Mouse (Mus musculus): ENCODE results near the gene Vmn1r122. TPM values are rescaled to one million over a fixed set of nuclear protein-coding genes. Genes with fewer than 3 reads are reported as not detected.
"Not testable (repeated sequence)": the region's sequence is repeated elsewhere in the genome, so short reads cannot be mapped to it uniquely, and the experiment has no call there.

The Vmn1r122 gene
- total RNA-seq (2014; fragmentation: Nextera tagmentation): not detected in 2 replicates
- not detected in 2 replicates for total RNA-seq (2017)

DNA sequence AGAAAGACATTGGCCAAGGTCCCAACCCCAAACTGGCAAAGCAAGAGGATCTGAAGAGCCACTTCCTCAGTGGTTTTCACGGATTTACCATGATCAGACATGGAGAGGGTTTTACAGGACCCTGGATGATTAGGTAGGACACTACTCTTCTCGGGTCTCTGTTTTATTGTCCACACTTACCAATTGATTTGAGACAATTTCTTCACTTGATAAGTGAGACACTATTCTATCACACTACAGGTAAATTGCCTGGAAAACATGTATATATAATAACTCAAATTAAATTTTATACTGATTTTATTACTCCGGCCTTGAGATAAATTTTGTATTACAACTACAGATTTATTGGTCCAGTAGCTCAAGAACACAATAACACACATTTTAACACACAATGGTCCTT lies at the start of gene Vmn1r122:
TSS of gene Vmn1r122 (minus strand) at position 101 of the 400 bp plus-strand sequence.
- ATAC-seq (replicated peaks; ENCODE audit: poor library complexity, severe bottlenecking): not testable (repeated sequence)

DNA sequence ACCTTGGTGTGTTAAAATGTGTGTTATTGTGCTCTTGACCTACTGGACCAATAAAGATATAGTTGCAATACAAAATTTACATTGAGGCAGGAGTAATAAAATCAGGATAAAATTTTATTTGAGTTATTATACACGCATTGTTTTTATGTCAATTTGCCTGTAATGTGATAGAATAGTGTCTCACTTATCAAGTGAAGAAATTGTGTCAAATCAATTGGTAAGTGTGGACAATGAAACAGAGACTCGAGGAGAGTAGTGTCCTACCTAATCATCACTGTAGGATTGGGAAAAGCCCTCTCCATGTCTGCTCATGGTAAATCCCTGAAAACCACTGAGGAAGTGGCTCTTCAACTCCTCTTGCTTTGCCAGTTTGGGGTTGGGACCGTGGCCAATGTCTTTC lies 28.0 kb upstream of the Vmn1r122 start, which contains the start of gene Vmn1r123:
TSS of gene Vmn1r123 (plus strand) at position 301 of the 400 bp plus-strand sequence.
- ATAC-seq (replicated peaks; ENCODE audit: poor library complexity, severe bottlenecking): not testable (repeated sequence)

DNA sequence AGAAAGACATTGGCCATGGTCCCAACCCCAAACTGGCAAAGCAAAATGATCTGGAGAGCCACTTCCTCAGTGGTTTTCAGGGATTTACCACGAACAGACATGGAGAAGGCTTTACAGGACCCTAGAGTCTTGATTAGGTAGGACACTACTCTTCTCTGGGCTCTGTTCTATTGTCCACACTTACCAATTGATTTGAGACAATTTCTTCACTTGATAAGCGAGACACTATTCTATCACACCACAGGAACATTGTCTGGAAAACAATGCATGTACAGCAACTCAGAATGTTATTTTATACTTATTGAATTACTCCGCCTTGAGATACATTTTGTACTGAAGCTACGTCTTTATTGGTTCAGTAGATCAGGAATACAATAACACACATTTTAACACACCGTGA lies 35.5 kb downstream of the Vmn1r122 start, which contains the start of gene Vmn1r121:
TSS of gene Vmn1r121 (minus strand) at position 101 of the 400 bp plus-strand sequence.
- ATAC-seq (replicated peaks; ENCODE audit: poor library complexity, severe bottlenecking): not testable (repeated sequence)

Other genes starting within 250 kb of the Vmn1r122 start
- gene Vmn1r118, start 221.8 kb downstream of the Vmn1r122 start, total RNA-seq (2014; fragmentation: Nextera tagmentation): not detected in 2 replicates
- gene Vmn1r118, start 221.8 kb downstream of the Vmn1r122 start, total RNA-seq (2017): not detected in 2 replicates
- gene Vmn1r119, start 121.7 kb downstream of the Vmn1r122 start, total RNA-seq (2014; fragmentation: Nextera tagmentation): not detected in 2 replicates
- gene Vmn1r119, start 121.7 kb downstream of the Vmn1r122 start, total RNA-seq (2017): not detected in 2 replicates
- gene Vmn1r120, start 80.3 kb downstream of the Vmn1r122 start, total RNA-seq (2014; fragmentation: Nextera tagmentation): not detected in 2 replicates
- gene Vmn1r120, start 80.3 kb downstream of the Vmn1r122 start, total RNA-seq (2017): not detected in 2 replicates
- not detected in 2 replicates for gene Vmn1r121, start 35.6 kb downstream of the Vmn1r122 start, total RNA-seq (2014; fragmentation: Nextera tagmentation)
- not detected in 2 replicates for gene Vmn1r121, start 35.6 kb downstream of the Vmn1r122 start, total RNA-seq (2017)
- not detected in 2 replicates for gene Vmn1r123, start 28.1 kb upstream of the Vmn1r122 start, total RNA-seq (2014; fragmentation: Nextera tagmentation)
- not detected in 2 replicates for gene Vmn1r123, start 28.1 kb upstream of the Vmn1r122 start, total RNA-seq (2017)
- not detected in 2 replicates for gene Gm5157, start 56.3 kb upstream of the Vmn1r122 start, total RNA-seq (2014; fragmentation: Nextera tagmentation)
- not detected in 2 replicates for gene Gm5157, start 56.3 kb upstream of the Vmn1r122 start, total RNA-seq (2017)
- not detected in 2 replicates for gene Vmn1r124, start 126.5 kb upstream of the Vmn1r122 start, total RNA-seq (2014; fragmentation: Nextera tagmentation)
- not detected in 2 replicates for gene Vmn1r124, start 126.5 kb upstream of the Vmn1r122 start, total RNA-seq (2017)
- gene Vmn1r125, start 138.1 kb upstream of the Vmn1r122 start, total RNA-seq (2014; fragmentation: Nextera tagmentation): not detected in 2 replicates
- gene Vmn1r125, start 138.1 kb upstream of the Vmn1r122 start, total RNA-seq (2017): not detected in 2 replicates
- not detected in 2 replicates for gene Vmn1r126, start 167.3 kb upstream of the Vmn1r122 start, total RNA-seq (2014; fragmentation: Nextera tagmentation)
- gene Vmn1r126, start 167.3 kb upstream of the Vmn1r122 start, total RNA-seq (2017): not detected in 2 replicates
- not detected in 2 replicates for gene Vmn1r127, start 185.7 kb upstream of the Vmn1r122 start, total RNA-seq (2014; fragmentation: Nextera tagmentation)
- not detected in 2 replicates for gene Vmn1r127, start 185.7 kb upstream of the Vmn1r122 start, total RNA-seq (2017)
- not detected in 2 replicates for gene Vmn1r128, start 215.2 kb upstream of the Vmn1r122 start, total RNA-seq (2014; fragmentation: Nextera tagmentation)
- not detected in 2 replicates for gene Vmn1r128, start 215.2 kb upstream of the Vmn1r122 start, total RNA-seq (2017)
- not detected in 2 replicates for gene Vmn1r129, start 227.2 kb upstream of the Vmn1r122 start, total RNA-seq (2014; fragmentation: Nextera tagmentation)
- not detected in 2 replicates for gene Vmn1r129, start 227.2 kb upstream of the Vmn1r122 start, total RNA-seq (2017)